Mouse (Mus musculus) urinary bladder, adult 18-20 months (tissue): ENCODE results near the gene Scrt2.

Source experiments
- DNase-seq, 2 experiments: peaks; one replicate each; pipeline ENCODE4 v3.0.0; 2022; ENCODE audit warnings: low spot score in 2 of 2, mixed read lengths in 2 of 2

The Scrt2 gene

DNA sequence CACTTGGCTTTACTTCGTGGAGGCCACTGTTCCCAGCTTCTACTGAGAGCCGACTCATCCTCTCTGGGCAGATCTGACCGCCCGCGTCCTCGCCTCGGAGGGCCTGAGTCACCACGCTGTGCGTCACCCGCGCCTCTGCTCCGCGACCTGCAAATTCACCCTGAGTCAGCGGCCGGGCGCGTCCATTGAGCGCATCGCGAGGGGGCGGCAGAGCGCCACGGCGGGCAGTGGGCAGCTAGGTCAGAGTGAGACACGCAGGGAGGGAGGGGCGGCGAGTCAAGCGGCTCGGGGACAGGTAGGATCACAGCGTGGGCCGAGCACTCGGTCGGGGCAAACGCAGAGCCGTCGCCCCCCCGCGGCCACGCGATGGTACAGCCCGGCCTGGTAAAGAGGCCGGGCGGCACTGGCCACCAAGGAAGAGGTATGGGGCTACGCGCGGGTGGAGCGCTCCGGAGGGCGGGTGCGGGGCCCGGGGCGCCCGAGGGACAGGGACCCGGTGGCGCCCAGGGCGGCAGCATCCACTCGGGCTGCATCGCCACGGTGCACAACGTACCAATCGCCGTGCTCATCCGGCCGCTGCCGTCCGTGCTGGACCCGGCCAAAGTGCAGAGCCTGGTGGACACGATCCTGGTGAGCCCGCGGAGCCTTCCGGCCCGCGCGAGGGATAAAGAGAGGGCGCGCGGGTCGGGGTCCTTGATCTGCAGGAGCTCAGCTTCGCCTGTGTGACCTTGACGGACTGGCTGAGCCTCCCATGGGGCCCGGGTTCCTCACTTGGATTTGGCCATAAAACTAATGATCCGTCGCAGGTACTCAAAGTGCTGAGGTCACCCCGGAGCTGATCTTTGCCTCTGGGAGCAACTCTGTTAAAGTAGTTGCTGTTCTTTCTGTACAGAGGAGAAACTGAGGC, 24.2 kb downstream of the Scrt2 start, which contains the start of gene Srxn1:
Srxn1 (plus strand) TSS at position 199 of the 907 bp plus-strand sequence.
- DNase-seq: peak; percentile 86 to 90

DNA sequence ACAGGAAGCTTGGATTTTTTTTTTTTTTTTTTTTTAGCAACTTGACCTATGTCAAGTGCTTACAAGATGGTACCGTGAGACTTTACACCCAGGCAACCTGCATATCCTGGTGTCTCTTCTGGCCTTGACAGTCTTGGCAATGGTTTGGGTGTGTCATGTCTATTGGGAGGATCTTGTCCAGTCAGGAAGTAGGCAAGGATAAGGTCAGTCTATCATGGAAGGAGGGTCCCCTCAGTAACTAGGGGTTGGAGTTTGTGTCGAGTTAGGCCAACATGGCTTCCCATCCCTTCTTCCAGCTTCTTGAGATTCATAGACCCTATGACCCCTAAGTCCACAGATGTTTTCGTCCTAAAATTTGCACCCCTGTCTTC, 24.9 kb downstream of the Scrt2 start:
- DNase-seq: no peak

DNA sequence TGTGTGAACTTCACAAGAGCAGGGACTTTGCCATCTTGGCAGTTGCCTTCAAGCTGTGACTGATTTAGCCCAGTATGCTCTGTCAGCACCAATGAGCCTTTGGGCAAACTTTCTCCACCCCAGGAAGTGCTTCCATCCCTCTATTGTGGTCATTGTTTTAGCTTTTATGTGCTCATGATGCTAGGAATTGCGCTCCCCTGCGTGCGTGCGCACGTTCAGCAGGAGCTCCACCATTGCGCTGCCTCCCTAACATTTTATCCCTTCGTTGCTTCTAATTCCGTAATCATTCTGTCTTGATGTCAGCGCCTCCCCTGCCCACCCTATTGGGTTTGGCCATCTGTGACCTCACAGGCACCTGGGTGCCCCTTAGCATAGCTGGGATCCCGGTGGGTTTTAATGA, 25.3 kb downstream of the Scrt2 start:
- no peak for DNase-seq

DNA sequence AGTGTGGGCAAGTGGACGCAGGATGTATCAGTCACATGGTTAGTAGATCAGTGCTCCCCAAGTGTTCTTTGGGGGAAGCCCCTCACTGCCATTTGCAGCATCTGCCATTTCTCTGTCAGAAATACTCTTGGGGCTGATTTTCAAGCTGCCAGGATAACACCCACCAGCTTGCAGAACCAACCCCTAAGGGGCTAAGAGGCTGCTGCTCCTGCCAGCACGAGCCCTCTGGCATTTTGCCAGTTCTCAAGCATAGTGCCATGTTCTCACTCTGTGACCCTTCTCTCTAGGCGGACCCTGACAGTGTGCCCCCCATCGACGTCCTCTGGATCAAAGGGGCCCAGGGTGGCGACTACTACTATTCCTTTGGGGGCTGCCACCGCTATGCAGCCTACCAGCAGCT, 27.4 kb downstream of the Scrt2 start:
- no peak for DNase-seq

DNA sequence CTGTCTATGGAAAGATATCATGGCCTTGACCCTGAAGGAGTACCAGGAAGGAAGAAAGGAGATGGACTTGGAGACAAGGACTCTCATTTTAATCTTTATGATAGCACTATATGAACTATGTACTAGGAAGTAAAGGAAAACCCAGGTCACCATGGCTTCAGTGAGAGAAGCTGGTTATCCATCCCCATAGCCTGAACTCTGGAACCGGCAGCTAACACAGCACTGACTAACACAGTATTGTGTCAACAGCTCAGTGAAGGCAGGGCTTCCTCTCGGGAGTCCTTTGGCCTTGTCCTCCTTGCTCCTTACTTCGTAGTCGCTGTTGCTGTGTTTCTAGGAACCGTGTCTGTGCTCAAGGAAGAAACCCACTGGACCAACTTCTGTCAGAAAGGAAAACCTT, 28.1 kb downstream of the Scrt2 start:
- no peak for DNase-seq

DNA sequence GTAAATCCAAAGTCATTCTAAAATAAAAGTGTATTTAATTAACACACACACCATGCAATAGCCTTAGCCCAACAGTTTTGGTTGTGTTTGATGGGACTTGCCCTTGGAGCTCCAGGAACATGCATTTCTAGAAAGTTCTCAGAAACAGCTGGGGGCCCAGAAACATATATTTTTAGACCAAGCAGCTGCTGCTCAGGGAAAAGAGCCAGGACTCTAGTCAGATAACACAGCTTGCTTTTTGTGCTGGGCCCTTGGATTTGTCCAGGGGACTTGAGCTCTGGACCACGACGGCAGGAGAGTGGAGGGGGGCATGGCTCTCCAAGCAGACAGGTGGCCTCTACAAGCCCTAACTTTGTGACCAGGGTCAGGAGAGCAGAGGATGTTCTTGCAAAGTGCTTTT, 30.0 kb downstream of the Scrt2 start:
- DNase-seq: no peak

DNA sequence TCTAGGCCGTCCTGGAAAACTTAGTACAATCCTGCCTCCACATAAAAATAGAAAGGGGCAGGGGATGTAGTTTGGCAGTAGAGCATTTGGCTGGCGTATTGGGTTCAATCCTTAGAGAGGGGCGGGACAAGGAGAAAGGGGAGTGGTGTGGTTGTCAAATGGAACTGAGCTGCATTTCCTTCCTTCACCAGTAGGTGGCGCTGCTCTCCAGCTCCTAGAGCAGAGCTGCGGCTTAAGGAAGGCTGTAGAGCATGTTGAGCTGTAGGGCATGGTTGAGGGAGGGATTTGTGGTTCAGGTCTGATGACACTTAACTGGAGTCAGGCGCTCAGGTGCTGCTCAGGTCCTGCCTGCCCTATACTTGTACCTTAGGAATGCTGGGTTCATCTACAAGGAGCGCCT, 30.6 kb downstream of the Scrt2 start:
- DNase-seq: peak; percentile 72 to 76

DNA sequence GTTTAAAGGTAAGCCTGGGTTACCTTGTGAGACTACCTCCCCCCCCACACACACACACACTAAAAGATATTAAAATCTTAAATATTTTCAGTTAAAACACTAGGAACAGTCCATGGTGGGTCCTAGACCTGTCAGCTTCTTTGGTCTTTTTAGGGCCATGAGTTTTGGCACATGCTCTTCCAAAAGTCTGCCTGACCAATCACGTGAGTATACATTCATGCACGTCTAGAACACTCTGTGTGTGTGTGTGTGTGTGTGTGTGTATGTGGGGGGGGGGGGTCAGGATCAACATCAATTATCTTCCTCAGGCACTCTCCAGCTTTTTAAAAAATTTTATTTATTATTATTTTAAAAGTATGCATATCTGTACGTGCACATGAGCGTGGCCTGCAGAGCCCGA, 31.2 kb downstream of the Scrt2 start:
- DNase-seq: no peak

DNA sequence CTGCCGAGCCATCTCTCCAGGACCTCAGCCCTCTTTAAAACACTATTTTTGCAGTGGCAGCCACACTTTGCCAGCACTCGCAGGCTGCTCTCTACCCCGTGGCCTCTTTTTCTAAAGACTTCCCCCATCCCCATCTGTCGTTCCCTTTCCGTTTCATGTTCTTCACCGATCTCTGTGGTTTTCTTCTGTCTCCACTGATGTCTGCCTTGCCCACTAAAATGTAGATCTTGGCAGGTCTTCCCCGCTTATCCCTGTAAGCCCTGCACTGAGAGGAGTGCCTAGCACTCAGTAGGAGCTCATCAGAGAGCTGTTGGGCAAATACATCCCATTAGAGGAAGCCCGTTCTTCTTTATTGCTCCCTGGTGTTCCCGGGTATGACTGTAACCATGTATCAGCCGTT, 31.6 kb downstream of the Scrt2 start:
- no peak for DNase-seq

DNA sequence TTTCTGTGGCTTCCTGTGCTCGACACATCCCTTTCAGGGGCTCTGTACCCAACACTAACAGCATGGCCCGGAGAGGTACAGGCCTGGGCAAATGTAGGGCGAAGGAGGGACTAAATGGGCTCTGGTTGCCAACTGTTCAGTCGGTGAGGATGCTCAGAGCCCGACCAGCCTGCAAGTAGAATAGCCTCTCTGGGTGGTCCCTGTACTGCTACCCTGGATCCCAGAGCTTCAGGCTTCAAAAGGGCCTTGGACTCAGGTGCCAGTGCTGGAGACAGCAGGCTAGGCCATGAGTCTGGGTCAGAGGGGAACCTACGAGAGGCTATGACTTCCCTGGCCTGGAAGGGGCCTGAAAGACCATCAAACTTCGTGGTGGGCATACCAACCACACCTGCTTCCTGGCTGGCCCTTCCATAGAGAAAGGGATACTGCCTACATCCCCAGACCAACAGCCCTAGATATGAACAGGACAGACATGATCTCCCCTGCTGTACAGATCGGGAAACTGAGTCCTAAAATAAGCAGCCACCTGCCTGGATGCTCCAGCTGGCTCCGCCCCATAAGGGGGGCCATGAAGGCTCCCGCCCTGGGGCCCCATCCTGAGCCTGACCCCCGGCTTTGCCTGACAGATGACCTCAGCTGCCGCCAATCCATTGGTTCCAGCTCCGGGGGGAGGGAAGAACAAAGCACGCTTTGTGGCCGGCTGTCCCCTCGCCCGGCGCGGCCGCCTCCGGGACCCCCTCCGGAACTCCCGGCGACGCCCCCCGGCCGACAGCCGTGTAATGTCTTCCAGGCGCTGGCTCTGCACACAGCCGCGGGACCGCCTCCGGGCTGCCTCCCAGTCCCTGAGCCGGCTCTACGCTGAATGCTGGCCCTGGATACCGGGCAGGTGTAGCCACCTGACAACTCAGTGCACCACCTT, 33.0 kb downstream of the Scrt2 start:
- no peak for DNase-seq

DNA sequence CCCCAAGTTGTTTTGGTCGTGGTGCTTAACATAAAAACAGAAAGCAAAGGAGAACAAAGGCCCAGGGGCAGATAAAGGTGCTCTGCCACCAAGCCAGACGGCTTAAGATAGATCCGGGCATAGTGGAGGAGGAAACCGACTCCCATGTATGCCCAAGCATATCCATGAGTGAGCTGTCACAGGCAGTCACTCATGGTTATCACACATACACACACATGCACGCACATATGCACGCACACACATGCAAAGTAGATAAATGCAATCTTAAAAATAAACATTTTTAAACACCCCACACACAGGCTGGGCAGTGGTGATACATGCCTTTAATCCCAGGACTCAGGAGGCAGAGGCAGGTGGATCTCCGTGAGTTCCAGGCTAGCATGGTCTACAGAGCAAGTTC, 36.4 kb downstream of the Scrt2 start:
- DNase-seq: no peak

DNA sequence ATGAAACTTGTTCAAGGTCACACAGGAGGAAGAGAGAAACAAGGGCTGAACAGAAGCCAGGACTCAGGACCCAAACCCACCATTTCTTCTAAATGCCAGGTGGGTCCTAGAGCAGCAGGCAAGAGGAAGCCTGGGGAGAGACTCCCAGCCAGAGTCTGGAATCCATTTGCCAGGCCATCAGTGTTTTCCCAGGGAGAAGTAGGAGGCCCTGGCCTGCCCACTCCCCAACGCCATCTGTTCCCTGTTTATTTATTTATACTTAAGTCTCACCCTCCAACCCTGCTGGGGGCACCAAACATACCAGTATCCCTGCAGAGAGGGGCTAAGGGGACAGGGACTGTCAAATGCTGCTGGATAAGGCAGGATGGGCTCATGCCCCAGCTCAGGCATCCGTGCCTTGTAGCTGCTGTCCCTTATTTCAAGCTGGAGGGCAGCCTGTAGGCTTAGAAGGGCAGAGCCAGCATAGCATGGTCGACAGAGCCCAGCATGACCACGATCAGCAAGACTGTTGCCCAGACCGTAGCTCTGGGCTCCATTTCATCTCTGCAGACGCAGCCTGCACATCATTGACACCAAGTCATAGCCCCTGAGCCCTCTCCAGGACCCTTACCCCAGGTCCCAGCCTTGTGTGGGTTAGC, 38.0 kb downstream of the Scrt2 start:
- DNase-seq: no peak

DNA sequence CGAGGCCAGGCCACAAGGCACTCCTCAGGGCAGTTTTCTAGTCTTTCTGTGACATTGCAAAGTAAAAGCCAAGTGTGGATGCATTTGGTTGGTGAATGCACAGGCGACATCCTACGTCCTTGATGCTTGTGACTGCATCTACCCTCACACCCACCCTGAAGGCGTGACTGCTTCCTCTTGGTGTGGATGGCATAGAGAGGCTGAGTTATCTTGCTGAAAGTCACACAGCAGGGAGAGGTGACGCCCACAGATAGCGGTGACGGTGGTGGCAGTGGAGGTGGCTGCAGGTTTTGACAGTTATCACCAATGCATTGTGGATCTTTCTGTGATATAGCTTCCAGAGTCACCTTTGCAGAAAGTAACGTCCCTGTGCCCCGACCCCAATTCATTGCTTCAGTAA, 41.6 kb downstream of the Scrt2 start:
- no peak for DNase-seq

DNA sequence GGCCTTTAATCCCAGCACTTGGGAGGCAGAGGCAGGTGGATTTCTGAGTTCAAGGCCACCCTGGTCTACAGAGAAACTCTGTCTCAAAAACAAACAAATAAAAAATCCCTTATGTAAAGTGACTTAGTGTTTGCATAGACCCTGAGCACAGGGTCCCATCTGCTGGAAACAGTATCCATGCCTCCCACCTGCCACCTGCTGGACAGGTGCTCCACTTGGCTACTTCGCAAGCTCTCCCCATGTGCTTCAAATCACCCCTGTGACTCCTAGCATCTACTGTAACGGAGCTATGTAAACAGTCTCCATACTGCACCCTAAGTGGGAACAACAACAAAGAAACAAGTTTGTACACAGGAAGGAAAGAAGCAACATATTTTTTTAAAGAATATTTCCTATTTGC, 47.3 kb downstream of the Scrt2 start:
- no peak for DNase-seq

DNA sequence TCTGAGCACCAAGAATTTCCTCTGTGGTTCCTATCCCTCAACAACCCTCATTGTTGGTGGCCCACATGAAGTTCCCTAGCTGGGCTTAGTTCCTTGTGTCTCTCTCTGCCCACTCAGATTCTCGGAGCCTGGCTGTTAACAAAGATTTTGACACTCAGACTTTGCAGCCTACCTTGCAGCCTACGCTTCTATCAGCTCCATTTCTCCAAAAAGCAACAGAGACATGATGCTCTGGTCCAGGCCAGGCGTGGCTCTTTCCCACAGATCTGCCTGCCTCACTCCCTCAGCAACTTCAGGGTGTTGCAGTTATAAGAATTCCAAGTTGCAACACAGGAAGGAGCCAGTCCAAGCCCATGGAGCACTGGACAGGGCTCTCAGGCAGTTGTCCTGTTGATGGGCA, 48.4 kb downstream of the Scrt2 start:
- no peak for DNase-seq

DNA sequence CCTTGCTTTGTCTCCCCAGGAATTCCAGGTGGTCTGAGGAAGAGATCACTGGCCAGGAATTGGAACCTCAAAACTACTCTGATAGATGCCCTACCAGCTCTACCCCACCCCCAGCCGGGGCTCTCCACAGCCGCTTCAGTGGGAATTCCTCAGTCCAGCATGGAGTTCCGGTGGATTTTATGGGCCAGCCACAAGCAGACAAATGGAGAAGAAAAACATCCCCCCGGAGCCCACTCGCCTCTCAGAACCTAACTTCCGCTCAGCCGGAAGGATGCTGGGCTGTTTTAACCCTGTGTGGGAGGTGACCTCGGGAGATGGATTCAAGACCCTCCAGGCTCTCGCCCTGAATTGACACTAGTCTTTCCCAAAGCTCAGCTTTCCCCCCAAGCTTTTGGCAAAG, 50.7 kb downstream of the Scrt2 start:
- DNase-seq: no peak

DNA sequence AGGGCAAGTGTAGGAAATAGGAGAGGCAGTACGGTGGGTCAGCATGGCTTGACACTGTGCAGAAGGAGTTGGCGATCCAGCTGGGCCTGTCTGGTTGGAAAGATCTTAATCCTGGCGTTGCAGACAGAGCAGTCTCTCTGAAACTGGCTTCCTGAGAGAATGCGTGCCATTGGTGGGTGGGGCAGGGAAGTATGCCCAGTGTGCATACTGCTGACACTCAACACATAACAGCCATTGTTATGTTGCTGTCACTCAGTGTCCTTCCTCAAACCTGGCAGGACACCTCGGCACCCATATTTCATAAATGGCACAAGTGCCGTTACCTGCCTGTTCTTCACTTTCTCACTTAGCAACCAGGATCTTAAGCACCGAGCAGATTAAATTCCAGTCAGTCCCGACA, 51.4 kb downstream of the Scrt2 start:
- peak in 1 of 2 experiments; percentile 7 for DNase-seq

DNA sequence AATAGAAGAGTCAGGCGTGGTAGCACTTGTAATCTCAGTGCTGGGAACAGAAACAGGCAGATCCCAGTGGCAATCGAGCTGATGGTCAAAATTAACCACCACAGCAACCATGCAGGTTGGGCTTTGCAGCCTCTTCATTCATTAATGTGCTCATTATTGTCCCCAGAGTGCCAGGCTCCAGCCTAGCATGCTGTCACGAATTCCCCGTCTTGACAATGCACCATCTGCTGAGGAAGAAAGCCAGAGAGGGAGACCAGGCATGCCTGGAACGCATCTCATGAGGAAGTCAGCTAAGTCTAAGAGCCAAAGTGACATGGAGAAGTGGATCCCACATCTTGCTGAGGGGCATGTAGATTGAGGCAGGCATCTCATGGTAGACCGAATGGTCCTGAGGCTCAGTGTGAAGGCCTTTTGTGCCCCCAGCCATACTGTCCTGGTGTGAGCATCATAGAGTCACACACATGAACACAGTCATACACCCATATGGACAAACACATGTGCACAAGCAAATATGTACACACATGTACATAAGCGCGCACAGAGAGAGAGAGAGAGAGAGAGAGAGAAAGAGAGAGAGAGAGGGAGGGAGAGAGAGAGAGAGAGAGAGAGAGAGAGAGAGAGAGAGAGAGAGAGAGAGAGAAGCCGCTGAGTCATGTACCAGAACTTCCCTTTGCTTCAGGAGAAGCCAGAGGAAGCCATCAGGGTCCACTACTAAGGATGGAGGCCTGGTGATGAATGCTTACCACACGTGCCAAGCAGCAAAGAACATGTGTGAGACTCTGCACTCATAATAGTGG, 58.1 kb downstream of the Scrt2 start:
- DNase-seq: no peak

DNA sequence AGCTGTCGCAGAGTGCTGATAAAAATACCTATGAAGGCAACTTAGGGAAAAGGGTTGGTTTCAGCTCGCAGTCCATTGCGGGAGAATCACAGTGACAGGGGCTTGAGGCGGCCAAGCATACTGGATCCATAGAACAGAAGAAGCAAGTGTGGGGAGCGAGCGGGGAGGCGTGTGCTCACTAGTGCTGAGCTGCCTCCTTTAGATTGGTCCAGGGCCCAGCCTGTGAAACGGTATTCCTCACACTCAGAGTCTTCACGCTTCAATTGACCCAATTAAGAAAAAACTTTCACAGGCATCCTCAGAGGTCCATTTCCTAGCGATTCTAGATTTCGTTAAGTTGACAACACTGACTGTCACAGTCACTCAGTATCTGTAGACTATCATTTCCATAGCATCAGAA, 59.6 kb downstream of the Scrt2 start:
- no peak for DNase-seq

DNA sequence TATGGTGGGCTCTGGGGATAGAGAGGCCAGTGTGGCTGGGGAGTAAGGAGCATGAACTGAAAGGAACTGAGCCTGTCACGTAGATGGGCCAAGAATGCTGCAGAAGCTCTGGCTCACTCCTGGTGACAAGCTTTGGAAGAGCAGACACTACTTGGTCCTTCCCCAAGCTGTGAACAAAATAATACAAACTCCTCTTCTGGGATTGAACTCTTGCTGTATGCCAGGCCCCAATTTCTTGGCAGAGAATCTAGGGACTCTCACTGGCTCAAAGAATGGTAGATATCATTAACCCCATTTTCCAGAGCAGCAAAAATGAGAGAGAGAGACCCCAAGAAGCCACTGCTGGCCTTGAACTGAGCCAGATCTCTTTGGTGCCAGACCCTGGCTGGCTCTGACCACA, 60.2 kb downstream of the Scrt2 start:
- DNase-seq: no peak

DNA sequence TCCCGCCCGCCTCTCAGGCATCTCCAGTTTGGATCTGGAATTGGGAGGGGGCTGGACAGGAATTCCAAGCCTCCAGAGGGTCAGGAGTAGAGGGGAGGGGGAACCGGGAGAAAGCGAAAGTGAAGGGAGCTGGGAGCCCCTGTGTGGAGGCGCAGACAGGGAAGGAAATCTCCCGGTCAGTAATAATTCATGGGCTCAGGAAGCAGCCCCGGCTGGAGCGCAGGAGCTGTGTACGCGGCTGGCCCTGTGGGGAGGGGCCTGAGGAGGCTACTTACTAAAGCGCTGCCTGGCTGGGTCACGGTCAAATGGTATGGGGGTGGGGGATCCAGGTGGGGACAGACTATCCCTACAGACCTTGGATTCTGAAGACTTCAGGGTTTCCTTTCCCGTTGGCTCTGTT, 60.7 kb downstream of the Scrt2 start:
- no peak for DNase-seq

DNA sequence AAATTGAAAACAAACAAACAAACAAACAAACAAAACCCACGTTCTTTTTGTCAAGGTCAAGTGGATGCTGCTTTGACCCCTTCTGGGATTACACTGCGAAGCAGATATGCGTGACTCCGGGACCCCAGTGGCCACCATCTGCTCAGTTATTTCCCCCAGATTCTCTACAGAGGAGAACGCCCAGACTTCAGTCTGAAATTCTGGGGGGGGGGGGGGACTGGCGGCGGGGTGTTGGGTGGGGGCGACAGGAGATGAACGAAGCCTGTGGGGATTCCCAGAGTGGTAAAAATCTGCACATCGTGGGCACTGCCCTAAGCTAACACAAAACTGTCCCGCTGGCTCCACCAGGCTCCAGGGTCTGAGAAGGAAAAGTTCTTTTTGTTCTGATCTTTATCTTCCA, 61.2 kb downstream of the Scrt2 start:
- no peak for DNase-seq
